Mouse (Mus musculus): Measurements from ENCODE around the gene Tyw1.

- TF ChIP-seq CTCF (IDR thresholded peaks at IDR 0.05; ENCODE audit: borderline replicate concordance, insufficient read depth, low read length), result no peak
- no peak for TF ChIP-seq POLR2A (IDR thresholded peaks at IDR 0.05; ENCODE audit: low read depth, low read length)
These were observed 34.8 kb downstream of the Tyw1 start for GRCm38 (mm10) chr5:130290242-130290641.

All from embryonic fibroblast, embryonic 13.5 days (primary cell).